Mouse (Mus musculus) heart, embryonic 11.5 days (tissue): ENCODE results near the gene Tomm40l. TPM values are rescaled to one million over a fixed set of nuclear protein-coding genes. Genes with fewer than 3 reads are reported as not detected.

Experiments
- ATAC-seq: fragments of 200-750 bp; cut with Nextera tagmentation; replicated peaks from 2 replicates; pipeline ENCODE4 v1.8.0; 2017; ENCODE audit warnings: moderate library complexity; ENCODE audit not compliant: insufficient number of reproducible peaks, low FRiP score, low TSS enrichment
- H3K27ac ChIP-seq: fragments of 300-500 bp; sonication (generic); 2 replicates; pipeline ENCODE4 v1.5.1; 2014; ENCODE audit warnings: mild to moderate bottlenecking, low read depth, low read length
- H3K27me3 ChIP-seq: fragments of 300-500 bp; sonication (generic); 2 replicates; pipeline ENCODE4 v1.6.1; 2014; ENCODE audit warnings: mild to moderate bottlenecking, low read length, mixed read lengths; ENCODE audit not compliant: control insufficient read depth, insufficient read depth
- H3K36me3 ChIP-seq: fragments of 300-500 bp; sonication (generic); 2 replicates; pipeline ENCODE4 v1.6.1; 2014; ENCODE audit warnings: mild to moderate bottlenecking, low read length, moderate library complexity, mixed read lengths; ENCODE audit not compliant: control insufficient read depth, insufficient read depth
- H3K4me1 ChIP-seq: fragments of 300-500 bp; sonication (generic); 2 replicates; pipeline ENCODE4 v1.6.1; 2014; ENCODE audit warnings: low read length; ENCODE audit not compliant: control insufficient read depth, insufficient read depth
- H3K4me2 ChIP-seq: fragments of 300-500 bp; sonication (generic); 2 replicates; pipeline ENCODE4 v1.6.1; 2014; ENCODE audit warnings: mild to moderate bottlenecking, moderate library complexity
- H3K4me3 ChIP-seq: fragments of 300-500 bp; sonication (generic); 2 replicates; pipeline ENCODE4 v1.5.1; 2014; ENCODE audit warnings: low read depth, low read length
- H3K9ac ChIP-seq: fragments of 300-500 bp; sonication (generic); 2 replicates; pipeline ENCODE4 v1.6.1; 2014; ENCODE audit warnings: mild to moderate bottlenecking, low read depth, low read length, moderate library complexity
- H3K9me3 ChIP-seq: fragments of 300-500 bp; sonication (generic); replicated peaks from 2 replicates; pipeline ENCODE4 v1.6.1; 2016; ENCODE audit warnings: low read length; ENCODE audit not compliant: control insufficient read depth
- WGBS: fragments of 180-500 bp; shearing (Covaris S2); extraction: QIAGEN DNeasy Blood & Tissue Kit; methylation state at CpG from one replicate; pipeline ENCODE4 v1.1.7; 2014; ENCODE audit not compliant: insufficient replicate concordance; 5-methylcytosine and 5-hydroxymethylcytosine counted together
- polyA plus RNA-seq: library from polyadenylated mRNA; unstranded; fragments of >200 nt; fragmentation: Nextera tagmentation; extraction: Ambion mirVana; gene quantifications from 2 replicates; pipeline ENCODE4 v1.2.1, GENCODE M21; 2014

Tomm40l gene
- polyA plus RNA-seq, 1 experiment from 2014 or later: 44.1 TPM

GRCm38 (mm10) chr1:171263666-171264461 lies 41.5 kb upstream of the Tomm40l start:
- Histone ChIP-seq H3K4me1 (peaks cover 6% of the 10 kb centered on the region; the same call in 1 of the 2 replicates), H3K4me2 (peak overlapping the region; percentile 62; the same call in 1 of the 2 replicates), H3K27me3 (no peaks in the 10 kb centered on the region), H3K4me3 (no peak overlapping the region), H3K9me3 (no peaks in the 10 kb centered on the region), H3K36me3 (no peaks in the 10 kb centered on the region), H3K9ac (0 out of 2 replicates have a peak overlapping the region, but pooled peaks have one; percentile 24), H3K27ac (peak overlapping the region; percentile 46)
- 80% methylated on average over 3 of the region's 3 CpGs for WGBS
- ATAC-seq: no peak

GRCm38 (mm10) chr1:171263185-171263611 lies 40.9 kb upstream of the Tomm40l start:
- no peaks in the 10 kb centered on the region for H3K27me3 ChIP-seq
- WGBS: 5% methylated on average over 2 of the region's 2 CpGs
- H3K36me3 ChIP-seq: no peaks in the 10 kb centered on the region
- H3K4me2 ChIP-seq: peak overlapping the region; percentile 62
- H3K4me3 ChIP-seq: peak overlapping the region; percentile 36; the same call in 1 of the 2 replicates
- peaks cover 6% of the 10 kb centered on the region; the same call in 1 of the 2 replicates for H3K4me1 ChIP-seq
- H3K9ac ChIP-seq: 0 out of 2 replicates have a peak overlapping the region, but pooled peaks have one; percentile 24
- peak overlapping the region; percentile 46 for H3K27ac ChIP-seq
- H3K9me3 ChIP-seq: no peaks in the 10 kb centered on the region
- ATAC-seq: peak; percentile 72

- peak; percentile 51 for ATAC-seq
- H3K27ac ChIP-seq: peak overlapping the region; percentile 46
Measured at GRCm38 (mm10) chr1:171262594-171263130, 40.3 kb upstream of the Tomm40l start.

GRCm38 (mm10) chr1:171260316-171260715 lies 38.0 kb upstream of the Tomm40l start:
- Histone ChIP-seq H3K9ac (no peak overlapping the region), H3K27ac (no peak overlapping the region), H3K4me2 (no peak overlapping the region), H3K4me3 (no peak overlapping the region), H3K9me3 (no peaks in the 10 kb centered on the region), H3K4me1 (peaks cover 6% of the 10 kb centered on the region; the same call in 1 of the 2 replicates), H3K27me3 (no peaks in the 10 kb centered on the region), H3K36me3 (no peaks in the 10 kb centered on the region)
- WGBS: 71% methylated on average over 3 of the region's 3 CpGs
- no peak for ATAC-seq

More at GRCm38 (mm10) chr1:171262594-171263130, 40.3 kb upstream of the Tomm40l start:
- H3K9ac ChIP-seq: peak overlapping the region; percentile 68
- no peaks in the 10 kb centered on the region for H3K9me3 ChIP-seq
- no peaks in the 10 kb centered on the region for H3K36me3 ChIP-seq
- no peaks in the 10 kb centered on the region for H3K27me3 ChIP-seq
- 4% methylated on average over 8 of the region's 8 CpGs for WGBS
- H3K4me2 ChIP-seq: peak overlapping the region; percentile 62
- H3K4me1 ChIP-seq: peaks cover 6% of the 10 kb centered on the region; the same call in 1 of the 2 replicates
- H3K4me3 ChIP-seq: peak overlapping the region; percentile 36

GRCm38 (mm10) chr1:171258921-171259320 lies 36.6 kb upstream of the Tomm40l start:
- Histone ChIP-seq H3K36me3 (no peaks in the 10 kb centered on the region), H3K9ac (peak overlapping the region; percentile 54), H3K27me3 (no peaks in the 10 kb centered on the region), H3K4me2 (peak overlapping the region; percentile 11), H3K4me3 (no peak overlapping the region), H3K9me3 (no peaks in the 10 kb centered on the region), H3K27ac (no peak overlapping the region), H3K4me1 (peaks cover 6% of the 10 kb centered on the region; the same call in 1 of the 2 replicates)
- WGBS: 53% methylated on average over 17 of the region's 17 CpGs
- no peak for ATAC-seq

GRCm38 (mm10) chr1:171257781-171258180 lies 35.5 kb upstream of the Tomm40l start:
- WGBS: 84% methylated on average over 9 of the region's 9 CpGs
- Histone ChIP-seq H3K4me1 (peaks cover 3% of the 10 kb centered on the region; the same call in 1 of the 2 replicates), H3K36me3 (no peaks in the 10 kb centered on the region), H3K4me3 (no peak overlapping the region), H3K27ac (no peak overlapping the region), H3K4me2 (no peak overlapping the region), H3K9ac (no peak overlapping the region), H3K9me3 (no peaks in the 10 kb centered on the region), H3K27me3 (no peaks in the 10 kb centered on the region)
- ATAC-seq: no peak

- 62% methylated on average over 15 of the region's 15 CpGs for WGBS
- ATAC-seq: no peak
- Histone ChIP-seq H3K9me3 (no peaks in the 10 kb centered on the region), H3K9ac (no peak overlapping the region), H3K4me1 (peaks cover 6% of the 10 kb centered on the region; the same call in 1 of the 2 replicates), H3K4me3 (no peak overlapping the region), H3K36me3 (no peaks in the 10 kb centered on the region), H3K27ac (no peak overlapping the region), H3K27me3 (no peaks in the 10 kb centered on the region), H3K4me2 (no peak overlapping the region)
Measured at GRCm38 (mm10) chr1:171256937-171257548, 34.7 kb upstream of the Tomm40l start.

GRCm38 (mm10) chr1:171256095-171256818 lies 33.9 kb upstream of the Tomm40l start:
- 86% methylated on average over 24 of the region's 24 CpGs for WGBS
- no peak overlapping the region for H3K9ac ChIP-seq
- no peak overlapping the region for H3K4me2 ChIP-seq
- H3K27me3 ChIP-seq: no peaks in the 10 kb centered on the region
- peaks cover 13% of the 10 kb centered on the region for H3K4me1 ChIP-seq
- H3K9me3 ChIP-seq: no peaks in the 10 kb centered on the region
- H3K27ac ChIP-seq: no peak overlapping the region
- no peak for ATAC-seq
- H3K36me3 ChIP-seq: no peaks in the 10 kb centered on the region
- no peak overlapping the region for H3K4me3 ChIP-seq
